ENCODE assay signal across 12 mouse cellular contexts in the genomic region with DNA sequence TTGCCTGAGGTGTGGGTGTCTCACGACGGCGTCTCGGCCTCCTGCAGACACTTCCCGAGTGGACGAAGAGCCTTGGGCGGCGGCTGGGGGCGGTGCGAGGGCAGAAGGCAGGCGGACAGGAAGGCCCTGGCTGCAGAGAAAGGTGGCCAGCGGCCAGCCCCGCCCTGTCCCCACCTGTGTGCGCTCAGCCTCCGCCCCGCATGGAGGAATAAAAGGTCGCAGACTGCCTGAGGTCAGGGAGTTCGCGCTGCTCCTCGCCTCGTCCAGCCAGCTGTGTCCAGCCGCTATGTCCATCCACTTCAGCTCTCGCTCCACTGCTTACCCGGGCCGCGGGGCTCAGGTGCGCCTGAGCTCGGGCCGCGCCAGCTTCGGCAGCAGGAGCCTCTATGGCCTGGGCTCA. TPM values are rescaled to one million over a fixed set of nuclear protein-coding genes. Genes with fewer than 3 reads are reported as not detected.
DNase-seq lines count a peak whose midpoint lies in the region; ATAC-seq lines count a peak whose summit lies in the region.
"Had no signal": no experiment of that assay in that cellular context is flagged by ENCODE, and none has a peak within 500 bp of the region (broad histone marks: within the 10 kb centered on the region; RNA-seq: fewer than 3 reads in every experiment).

No protein-coding gene starts in this region.

- DNase-seq in hindbrain, embryonic 14.5 days (ENCODE audit: low spot score): no peak
- peak; percentile 67 for DNase-seq in intestine, embryonic 14.5 days (ENCODE audit: low spot score)
- DNase-seq in kidney, postnatal 4 days: peak; percentile 65 to 79
- DNase-seq in ovary, postnatal 36 days (ENCODE audit: low spot score): peak; percentile 47
- no peak for DNase-seq in left cerebral cortex, postnatal 36 days (ENCODE audit: low spot score in 2 of 2)
- DNase-seq in adrenal gland, adult 2 months: no peak
- DNase-seq: right cerebral cortex, postnatal 25 days had no signal

- no peaks in the 10 kb centered on the region for H3K9me3 ChIP-seq in hindbrain, embryonic 12.5 days (replicated peaks)
- H3K9me3 ChIP-seq in hindbrain, embryonic 14.5 days (ENCODE audit: control insufficient read depth, low read length): no peaks in the 10 kb centered on the region
- no peaks in the 10 kb centered on the region for H3K9me3 ChIP-seq in intestine, embryonic 14.5 days (ENCODE audit: control insufficient read depth, low read length)
- H3K9me3 ChIP-seq: forebrain, embryonic 13.5 days; midbrain, embryonic 12.5 days had no signal

- 0 out of 2 replicates have a peak overlapping the region, but pooled peaks have one; percentile 2 for H3K9ac ChIP-seq in hindbrain, embryonic 12.5 days
- H3K9ac ChIP-seq in hindbrain, embryonic 14.5 days: no peak overlapping the region
- peak overlapping the region; percentile 15 for H3K9ac ChIP-seq in intestine, embryonic 14.5 days (ENCODE audit: low read length)
- H3K9ac ChIP-seq: forebrain, embryonic 13.5 days; midbrain, embryonic 12.5 days had no signal

- H3K27me3 ChIP-seq in hindbrain, embryonic 12.5 days: peaks cover 34% of the 10 kb centered on the region
- H3K27me3 ChIP-seq in hindbrain, embryonic 14.5 days (ENCODE audit: control insufficient read depth, insufficient read depth, low read length): peaks cover 8% of the 10 kb centered on the region; the same call in 1 of the 2 replicates
- peaks cover 8% of the 10 kb centered on the region; the same call in 1 of the 2 replicates for H3K27me3 ChIP-seq in intestine, embryonic 14.5 days (replicated peaks; ENCODE audit: control insufficient read depth, insufficient read depth, low read length)

- 24% methylated on average over 30 of the region's 31 CpGs for WGBS in hindbrain, embryonic 12.5 days
- WGBS in hindbrain, embryonic 14.5 days: 26% methylated on average over 31 of the region's 31 CpGs
- 15% methylated on average over 31 of the region's 31 CpGs for WGBS in intestine, embryonic 14.5 days

- peaks cover 6% of the 10 kb centered on the region; the same call in 1 of the 2 replicates for H3K4me1 ChIP-seq in hindbrain, embryonic 12.5 days
- no peaks in the 10 kb centered on the region for H3K4me1 ChIP-seq in hindbrain, embryonic 14.5 days (replicated peaks; ENCODE audit: control insufficient read depth, insufficient read depth, low read length)
- 0 out of 2 replicates have a peak, but pooled peaks cover 2% of the 10 kb centered on the region for H3K4me1 ChIP-seq in intestine, embryonic 14.5 days (replicated peaks; ENCODE audit: control insufficient read depth, insufficient read depth, low read length)
- H3K4me1 ChIP-seq: forebrain, embryonic 13.5 days had no signal

- no peak overlapping the region for H3K27ac ChIP-seq in hindbrain, embryonic 12.5 days
- no peak overlapping the region for H3K27ac ChIP-seq in hindbrain, embryonic 14.5 days
- peak overlapping the region; percentile 9 for H3K27ac ChIP-seq in intestine, embryonic 14.5 days (ENCODE audit: low read depth)
- H3K27ac ChIP-seq: forebrain, embryonic 13.5 days; midbrain, embryonic 12.5 days had no signal

- no peak for ATAC-seq in hindbrain, embryonic 12.5 days (ENCODE audit: low FRiP score)
- no peak for ATAC-seq in hindbrain, embryonic 14.5 days (ENCODE audit: low FRiP score)
- ATAC-seq in intestine, embryonic 14.5 days (replicated peaks; ENCODE audit: low FRiP score, low TSS enrichment, low read depth): no peak; the same call in 1 of the 2 replicates
- ATAC-seq in inflammation-experienced regulatory T-cells, adult 6 months: no peak
- ATAC-seq: forebrain, embryonic 13.5 days had no signal

- 0 out of 2 replicates have a peak overlapping the region, but pooled peaks have one; percentile 1 for H3K4me2 ChIP-seq in hindbrain, embryonic 12.5 days (replicated peaks)
- no peak overlapping the region for H3K4me2 ChIP-seq in hindbrain, embryonic 14.5 days (replicated peaks)
- H3K4me2 ChIP-seq in intestine, embryonic 14.5 days (ENCODE audit: low read length): peak overlapping the region; percentile 44
- H3K4me2 ChIP-seq: forebrain, embryonic 13.5 days; midbrain, embryonic 12.5 days had no signal

- H3K4me3 ChIP-seq in hindbrain, embryonic 12.5 days: no peak overlapping the region
- H3K4me3 ChIP-seq in hindbrain, embryonic 14.5 days (replicated peaks; ENCODE audit: low read length): no peak overlapping the region
- H3K4me3 ChIP-seq in intestine, embryonic 14.5 days (ENCODE audit: low read depth, low read length): peak overlapping the region; percentile 16
- H3K4me3 ChIP-seq: forebrain, embryonic 13.5 days; midbrain, embryonic 12.5 days had no signal

- intact Hi-C loops in left cerebral cortex, postnatal 36 days (cut with DNase I): no loop called here

- H3K36me3 ChIP-seq in hindbrain, embryonic 12.5 days: no peaks in the 10 kb centered on the region
- H3K36me3 ChIP-seq in hindbrain, embryonic 14.5 days (replicated peaks; ENCODE audit: control insufficient read depth, insufficient read depth): no peaks in the 10 kb centered on the region
- H3K36me3 ChIP-seq in intestine, embryonic 14.5 days (ENCODE audit: control insufficient read depth, insufficient read depth, low read length): no peaks in the 10 kb centered on the region
- H3K36me3 ChIP-seq: midbrain, embryonic 12.5 days had no signal

RNA-seq across cellular contexts. Expression of gene Krt7, which starts 1.3 kb away (rescaled TPM):
- 8.8 and 10.5 TPM in 2 replicates for polyA plus RNA-seq in hindbrain, embryonic 12.5 days (2016; fragmentation: Nextera tagmentation; extraction: Ambion mirVana)
- 1.5 and 1.8 TPM in 2 replicates for polyA plus RNA-seq in hindbrain, embryonic 14.5 days (2014; fragmentation: Nextera tagmentation; extraction: Ambion mirVana)
- polyA plus RNA-seq in intestine, embryonic 14.5 days (2014; fragmentation: Nextera tagmentation; extraction: Ambion mirVana): 104 and 108 TPM in 2 replicates
- total RNA-seq in left cerebral cortex, postnatal 36 days (2021): under 1 TPM in 1 of 2 experiments, not detected in 1; 0.07 TPM
- under 1 TPM in 1 of 3 experiments, not detected in 2; 0.09 TPM for polyA plus RNA-seq in inflammation-experienced regulatory T-cells, adult 6 months (2017; shearing (Covaris generic))
- 1 to 10 TPM; 2.1 to 3.2 TPM for total RNA-seq in adrenal gland, adult 2 months (2021)
- polyA plus RNA-seq in adrenal gland, adult 2 months (2012; rRNA removed): 0.76 and 1.2 TPM in 2 replicates

RNA-seq across cellular contexts. Expression of gene Krt87, which starts 26.4 kb away (rescaled TPM):
- polyA plus RNA-seq in hindbrain, embryonic 12.5 days (2016; fragmentation: Nextera tagmentation; extraction: Ambion mirVana): 0.39 and 0.48 TPM in 2 replicates
- polyA plus RNA-seq in hindbrain, embryonic 14.5 days (2014; fragmentation: Nextera tagmentation; extraction: Ambion mirVana): 0.40 and 0.50 TPM in 2 replicates
- polyA plus RNA-seq in intestine, embryonic 14.5 days (2014; fragmentation: Nextera tagmentation; extraction: Ambion mirVana): 0.17 TPM in 1 of 2 replicates, not detected in the other
- total RNA-seq in left cerebral cortex, postnatal 36 days (2021): under 1 TPM in 1 of 2 experiments, not detected in 1; 0.37 TPM
- polyA plus RNA-seq in inflammation-experienced regulatory T-cells, adult 6 months (2017; shearing (Covaris generic)): 1 to 10 TPM in 1 of 3 experiments, under 1 TPM in 2; 0.36 to 1.6 (median 0.87) TPM
- not detected for total RNA-seq in adrenal gland, adult 2 months (2021)
- 0.04 TPM in 1 of 2 replicates, not detected in the other for polyA plus RNA-seq in adrenal gland, adult 2 months (2012; rRNA removed)
- total RNA-seq: MEL had no signal
- polyA plus RNA-seq: forebrain, embryonic 13.5 days had no signal

RNA-seq across cellular contexts. Expression of gene Krt88, which starts 35.4 kb away (rescaled TPM):
- not detected in 2 replicates for polyA plus RNA-seq in hindbrain, embryonic 12.5 days (2016; fragmentation: Nextera tagmentation; extraction: Ambion mirVana)
- polyA plus RNA-seq in hindbrain, embryonic 14.5 days (2014; fragmentation: Nextera tagmentation; extraction: Ambion mirVana): not detected in 2 replicates
- polyA plus RNA-seq in intestine, embryonic 14.5 days (2014; fragmentation: Nextera tagmentation; extraction: Ambion mirVana): not detected in 2 replicates
- total RNA-seq in left cerebral cortex, postnatal 36 days (2021): not detected
- polyA plus RNA-seq in inflammation-experienced regulatory T-cells, adult 6 months (2017; shearing (Covaris generic)): not detected
- not detected for total RNA-seq in adrenal gland, adult 2 months (2021)
- polyA plus RNA-seq in adrenal gland, adult 2 months (2012; rRNA removed): not detected in 2 replicates
- total RNA-seq: MEL had no signal
- polyA plus RNA-seq: forebrain, embryonic 13.5 days; midbrain, embryonic 12.5 days had no signal

RNA-seq across cellular contexts. Expression of gene Krt80, which starts 42.2 kb away (rescaled TPM):
- polyA plus RNA-seq in hindbrain, embryonic 12.5 days (2016; fragmentation: Nextera tagmentation; extraction: Ambion mirVana): 0.14 and 0.21 TPM in 2 replicates
- polyA plus RNA-seq in hindbrain, embryonic 14.5 days (2014; fragmentation: Nextera tagmentation; extraction: Ambion mirVana): 0.11 TPM in 1 of 2 replicates, not detected in the other
- 0.81 and 1.6 TPM in 2 replicates for polyA plus RNA-seq in intestine, embryonic 14.5 days (2014; fragmentation: Nextera tagmentation; extraction: Ambion mirVana)
- 1 to 10 TPM; 3.4 to 6.1 TPM for total RNA-seq in left cerebral cortex, postnatal 36 days (2021)
- polyA plus RNA-seq in inflammation-experienced regulatory T-cells, adult 6 months (2017; shearing (Covaris generic)): under 1 TPM in 1 of 3 experiments, not detected in 2; 0.16 TPM
- 1 to 10 TPM; 3.6 TPM for total RNA-seq in adrenal gland, adult 2 months (2021)
- polyA plus RNA-seq in adrenal gland, adult 2 months (2012; rRNA removed): 1.9 and 2.3 TPM in 2 replicates
- total RNA-seq: MEL had no signal

RNA-seq across cellular contexts. Expression of gene Krt81, which starts 51.4 kb away (rescaled TPM):
- not detected in 2 replicates for polyA plus RNA-seq in hindbrain, embryonic 12.5 days (2016; fragmentation: Nextera tagmentation; extraction: Ambion mirVana)
- not detected in 2 replicates for polyA plus RNA-seq in hindbrain, embryonic 14.5 days (2014; fragmentation: Nextera tagmentation; extraction: Ambion mirVana)
- polyA plus RNA-seq in intestine, embryonic 14.5 days (2014; fragmentation: Nextera tagmentation; extraction: Ambion mirVana): not detected in 2 replicates
- not detected for total RNA-seq in left cerebral cortex, postnatal 36 days (2021)
- not detected for polyA plus RNA-seq in inflammation-experienced regulatory T-cells, adult 6 months (2017; shearing (Covaris generic))
- not detected for total RNA-seq in adrenal gland, adult 2 months (2021)
- not detected in 2 replicates for polyA plus RNA-seq in adrenal gland, adult 2 months (2012; rRNA removed)
- total RNA-seq: MEL had no signal
- polyA plus RNA-seq: forebrain, embryonic 13.5 days; midbrain, embryonic 12.5 days had no signal

Comparison
In these comparisons a context has a peak if more than half of its experiments do, and no peak if none do; other contexts are left out.
1. DNase-seq: peak in intestine, embryonic 14.5 days (single experiment), kidney, postnatal 4 days (2 of 2) and ovary, postnatal 36 days (single experiment); none in hindbrain, embryonic 14.5 days (single experiment), left cerebral cortex, postnatal 36 days (0 of 2) and adrenal gland, adult 2 months (single experiment).